Comparison of ENCODE assay signal across 9 mouse cellular contexts in genomic region chr13:13328876-13329275, GRCm38 (mm10).
DNase-seq lines count a peak whose midpoint lies in the region; ATAC-seq and TF ChIP-seq lines count a peak whose summit lies in the region.
"Had no signal": no experiment of that assay in that cellular context is flagged by ENCODE, and none has a peak within 500 bp of the region (broad histone marks: within the 10 kb centered on the region; RNA-seq: fewer than 3 reads in every experiment).

No protein-coding gene starts in this region.

- H3K9me3 ChIP-seq in heart, embryonic 12.5 days (replicated peaks), result no peaks in the 10 kb centered on the region
- no peaks in the 10 kb centered on the region for H3K9me3 ChIP-seq in embryonic facial prominence, embryonic 11.5 days (replicated peaks; ENCODE audit: control insufficient read depth, low read length)

- H3K27me3 ChIP-seq in heart, embryonic 12.5 days (replicated peaks), result no peaks in the 10 kb centered on the region
- H3K27me3 ChIP-seq in C2C12 (ENCODE audit: control insufficient read depth, insufficient read depth, insufficient read length), result no peaks in the 10 kb centered on the region
- H3K27me3 ChIP-seq in embryonic facial prominence, embryonic 11.5 days (ENCODE audit: control insufficient read depth, insufficient read depth, low read length), result no peaks in the 10 kb centered on the region

- H3K4me2 ChIP-seq in heart, embryonic 12.5 days, result no peak overlapping the region
- no peak overlapping the region for H3K4me2 ChIP-seq in embryonic facial prominence, embryonic 11.5 days (ENCODE audit: low read depth, low read length)

- WGBS in heart, embryonic 12.5 days, result 3% methylated on average over 2 of the region's 2 CpGs
- 0% methylated on average over 2 of the region's 2 CpGs for WGBS in embryonic facial prominence, embryonic 11.5 days
- WGBS in large intestine, adult 2 months, result 0% methylated on average over 2 of the region's 2 CpGs

- H3K36me3 ChIP-seq in heart, embryonic 12.5 days, result no peaks in the 10 kb centered on the region
- no peaks in the 10 kb centered on the region for H3K36me3 ChIP-seq in C2C12 (ENCODE audit: control insufficient read depth, insufficient read depth)
- H3K36me3 ChIP-seq in embryonic facial prominence, embryonic 11.5 days (replicated peaks; ENCODE audit: control insufficient read depth, insufficient read depth, low read depth, low read length), result no peaks in the 10 kb centered on the region

- no peaks in the 10 kb centered on the region for H3K79me2 ChIP-seq in C2C12 (ENCODE audit: control insufficient read depth, insufficient read depth)

- H3ac ChIP-seq in C2C12 (ENCODE audit: control insufficient read depth, insufficient read length, low read depth), result no peak overlapping the region

- no peaks in the 10 kb centered on the region for H3K79me3 ChIP-seq in C2C12 (ENCODE audit: low read depth)

- DNase-seq in heart, postnatal 10 days, result peak; percentile 36 to 68
- peak; percentile 82 for DNase-seq in ZHBTc4 (ENCODE audit: low read depth, low spot score)
- peak; percentile 76 for DNase-seq in embryonic facial prominence, embryonic 11.5 days (ENCODE audit: low spot score)
- peak; percentile 43 for DNase-seq in large intestine, adult 2 months (ENCODE audit: low read depth, low spot score)
- peak; percentile 19 for DNase-seq in naive thymus-derived CD4-positive, alpha-beta T cell, adult 2 months (ENCODE audit: low read depth)

- no peak overlapping the region for H3K9ac ChIP-seq in heart, embryonic 12.5 days
- H3K9ac ChIP-seq in embryonic facial prominence, embryonic 11.5 days (replicated peaks; ENCODE audit: low read length), result no peak overlapping the region

- ATAC-seq in heart, embryonic 12.5 days (ENCODE audit: insufficient number of reproducible peaks, low FRiP score), result no peak
- ATAC-seq in embryonic facial prominence, embryonic 11.5 days (replicated peaks; ENCODE audit: insufficient number of reproducible peaks, low FRiP score, low TSS enrichment, low read depth), result no peak
- no peak for ATAC-seq in activated CD4-positive, CD25-positive, alpha-beta regulatory T cell, adult 4 months

- intact Hi-C loops in heart, postnatal 10 days (cut with DNase I), result no loop called here

- no peaks in the 10 kb centered on the region for H3K4me1 ChIP-seq in heart, embryonic 12.5 days (replicated peaks)
- no peaks in the 10 kb centered on the region for H3K4me1 ChIP-seq in embryonic facial prominence, embryonic 11.5 days (ENCODE audit: control insufficient read depth, insufficient read depth, low read length)

- no peak overlapping the region for H3K27ac ChIP-seq in heart, embryonic 12.5 days (ENCODE audit: poor library complexity, severe bottlenecking)
- H3K27ac ChIP-seq in embryonic facial prominence, embryonic 11.5 days (replicated peaks; ENCODE audit: low read depth, low read length), result no peak overlapping the region

- TF ChIP-seq CTCF in C2C12 (IDR thresholded peaks at IDR 0.05; ENCODE audit: control insufficient read depth, insufficient read depth, insufficient read length), result peak; percentile 25

- no peak overlapping the region for H3K4me3 ChIP-seq in heart, embryonic 12.5 days
- H3K4me3 ChIP-seq in C2C12 (ENCODE audit: insufficient read depth, poor library complexity, severe bottlenecking), result no peak overlapping the region
- H3K4me3 ChIP-seq in embryonic facial prominence, embryonic 11.5 days (ENCODE audit: low read depth, low read length), result no peak overlapping the region
- H3K4me3 ChIP-seq: erythroblast, embryonic 14.5 days had no signal

TF ChIP-seq in C2C12, 6 proteins besides CTCF, POLR2A, EP300 and RAD21:
- TF ChIP-seq MAX (IDR thresholded peaks at IDR 0.05), result peak; percentile 10
- no peak for TF ChIP-seq MYOG (IDR thresholded peaks at IDR 0.05; ENCODE audit: control insufficient read depth, extremely low read depth, insufficient read length)

Comparison
In these comparisons a context has a peak if more than half of its experiments do, and no peak if none do; other contexts are left out.
1. DNase-seq: peak in every context shown above with its lines; median percentile 82 in ZHBTc4; 76 in embryonic facial prominence, embryonic 11.5 days; 52 in heart, postnatal 10 days; 43 in large intestine, adult 2 months; 19 in naive thymus-derived CD4-positive, alpha-beta T cell, adult 2 months.